Mouse (Mus musculus): Measurements from ENCODE around the gene Ctnnd2. TPM values are rescaled to one million over a fixed set of nuclear protein-coding genes. Genes with fewer than 3 reads are reported as not detected.

The Ctnnd2 gene
- total RNA-seq, 2 experiments from 2014 or later = 2.9 to 3.1 TPM

GRCm38 (mm10) chr15:30966826-30967225 is 794.4 kb downstream of the Ctnnd2 start:
- no peak for DNase-seq (ENCODE audit: low spot score in 2 of 2)

- DNase-seq (ENCODE audit: low spot score in 2 of 2) = no peak
Observed at GRCm38 (mm10) chr15:30974436-30974835, 802.0 kb downstream of the Ctnnd2 start.

- no peak for DNase-seq (ENCODE audit: low spot score in 2 of 2)
Observed at GRCm38 (mm10) chr15:30974991-30975775, 802.8 kb downstream of the Ctnnd2 start.

GRCm38 (mm10) chr15:30977166-30977740 is 804.9 kb downstream of the Ctnnd2 start:
- DNase-seq (ENCODE audit: low spot score in 2 of 2) = no peak

GRCm38 (mm10) chr15:30986890-30987289 is 814.5 kb downstream of the Ctnnd2 start:
- no peak for DNase-seq (ENCODE audit: low spot score in 2 of 2)

GRCm38 (mm10) chr15:30990421-30991252 is 818.2 kb downstream of the Ctnnd2 start:
- DNase-seq (ENCODE audit: low spot score in 2 of 2) = no peak

- DNase-seq (ENCODE audit: low spot score in 2 of 2) = no peak
Observed at GRCm38 (mm10) chr15:30992357-30992756, 820.0 kb downstream of the Ctnnd2 start.

GRCm38 (mm10) chr15:30992901-30993300 is 820.5 kb downstream of the Ctnnd2 start:
- no peak for DNase-seq (ENCODE audit: low spot score in 2 of 2)

- no peak for DNase-seq (ENCODE audit: low spot score in 2 of 2)
Observed at GRCm38 (mm10) chr15:30995346-30995745, 823.0 kb downstream of the Ctnnd2 start.

- no peak for DNase-seq (ENCODE audit: low spot score in 2 of 2)
Observed at GRCm38 (mm10) chr15:31004468-31004867, 832.1 kb downstream of the Ctnnd2 start.

GRCm38 (mm10) chr15:31004976-31005375 is 832.6 kb downstream of the Ctnnd2 start:
- no peak for DNase-seq (ENCODE audit: low spot score in 2 of 2)

GRCm38 (mm10) chr15:31006050-31006824 is 833.8 kb downstream of the Ctnnd2 start:
- DNase-seq (ENCODE audit: low spot score in 2 of 2) = no peak

GRCm38 (mm10) chr15:31006825-31007157 is 834.4 kb downstream of the Ctnnd2 start:
- DNase-seq (ENCODE audit: low spot score in 2 of 2) = no peak

- DNase-seq (ENCODE audit: low spot score in 2 of 2) = no peak
Observed at GRCm38 (mm10) chr15:31008594-31008993, 836.2 kb downstream of the Ctnnd2 start.

GRCm38 (mm10) chr15:31020769-31021168 is 848.4 kb downstream of the Ctnnd2 start:
- no peak for DNase-seq (ENCODE audit: low spot score in 2 of 2)

GRCm38 (mm10) chr15:31022012-31022411 is 849.6 kb downstream of the Ctnnd2 start:
- no peak for DNase-seq (ENCODE audit: low spot score in 2 of 2)

- no peak for DNase-seq (ENCODE audit: low spot score in 2 of 2)
Observed at GRCm38 (mm10) chr15:31022497-31022896, 850.1 kb downstream of the Ctnnd2 start.

- no peak for DNase-seq (ENCODE audit: low spot score in 2 of 2)
Observed at GRCm38 (mm10) chr15:31023766-31024165, 851.4 kb downstream of the Ctnnd2 start.

GRCm38 (mm10) chr15:31027448-31028230 is 855.2 kb downstream of the Ctnnd2 start:
- DNase-seq (ENCODE audit: low spot score in 2 of 2) = no peak

- DNase-seq (ENCODE audit: low spot score in 2 of 2) = no peak
Observed at GRCm38 (mm10) chr15:31044983-31045382, 872.6 kb downstream of the Ctnnd2 start.

Measured in adrenal gland, adult 18-20 months (tissue).